Comparison of ENCODE assay signal across 29 mouse cellular contexts in the genomic region with DNA sequence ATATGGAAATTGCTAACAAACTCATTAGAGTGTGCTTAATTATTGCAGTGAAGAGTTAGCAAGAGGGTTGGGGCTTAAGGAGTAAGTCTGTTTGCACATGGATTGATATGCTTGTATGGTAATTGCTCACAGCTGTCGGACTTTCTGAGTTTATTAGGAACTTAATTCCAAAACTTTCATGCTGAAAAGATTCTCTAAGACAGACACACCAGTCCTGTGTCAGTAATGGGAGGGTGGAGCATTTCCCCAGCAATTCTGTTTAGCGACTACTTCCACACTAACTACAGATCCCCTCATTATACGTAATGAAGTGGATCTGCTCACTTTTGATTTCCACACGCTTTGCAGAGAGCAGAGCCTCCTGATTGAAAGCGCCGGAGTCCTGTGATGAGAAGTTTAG.
DNase-seq lines count a peak whose midpoint lies in the region; ATAC-seq and TF ChIP-seq lines count a peak whose summit lies in the region.
"Had no signal": no experiment of that assay in that cellular context is flagged by ENCODE, and none has a peak within 500 bp of the region (broad histone marks: within the 10 kb centered on the region; RNA-seq: fewer than 3 reads in every experiment).

No protein-coding gene starts in this region.

- H3K27ac ChIP-seq in forebrain, embryonic 11.5 days (ENCODE audit: low read depth, low read length) = no peak overlapping the region
- no peak overlapping the region for H3K27ac ChIP-seq in forebrain, embryonic 10.5 days
- peak overlapping the region; percentile 33; the same call in 1 of the 2 replicates for H3K27ac ChIP-seq in forebrain, embryonic 13.5 days
- no peak overlapping the region for H3K27ac ChIP-seq in forebrain, embryonic 16.5 days (ENCODE audit: low read length)
- H3K27ac ChIP-seq in liver, embryonic 12.5 days = no peak overlapping the region
- H3K27ac ChIP-seq: embryonic facial prominence, embryonic 13.5 days; heart, adult 2 months; heart, embryonic 10.5 days; heart, embryonic 13.5 days; hindbrain, embryonic 14.5 days; hindbrain, postnatal 0 days had no signal

- no peaks in the 10 kb centered on the region for H3K9me3 ChIP-seq in forebrain, embryonic 11.5 days (ENCODE audit: control insufficient read depth, low read length)
- H3K9me3 ChIP-seq in forebrain, embryonic 10.5 days = no peaks in the 10 kb centered on the region
- H3K9me3 ChIP-seq in forebrain, embryonic 13.5 days (replicated peaks) = no peaks in the 10 kb centered on the region
- H3K9me3 ChIP-seq in forebrain, embryonic 16.5 days (ENCODE audit: control insufficient read depth, low read length) = no peaks in the 10 kb centered on the region
- no peaks in the 10 kb centered on the region for H3K9me3 ChIP-seq in liver, embryonic 12.5 days (replicated peaks)
- H3K9me3 ChIP-seq: embryonic facial prominence, embryonic 13.5 days; heart, embryonic 10.5 days; heart, embryonic 13.5 days had no signal

- H3K36me3 ChIP-seq in forebrain, embryonic 11.5 days (ENCODE audit: control insufficient read depth, insufficient read depth, low read length) = no peaks in the 10 kb centered on the region
- no peaks in the 10 kb centered on the region for H3K36me3 ChIP-seq in forebrain, embryonic 10.5 days (replicated peaks)
- H3K36me3 ChIP-seq in forebrain, embryonic 13.5 days (ENCODE audit: poor library complexity, severe bottlenecking) = 0 out of 2 replicates have a peak, but pooled peaks cover 3% of the 10 kb centered on the region
- no peaks in the 10 kb centered on the region for H3K36me3 ChIP-seq in forebrain, embryonic 16.5 days (ENCODE audit: control insufficient read depth, insufficient read depth)
- no peaks in the 10 kb centered on the region for H3K36me3 ChIP-seq in liver, embryonic 12.5 days
- H3K36me3 ChIP-seq: embryonic facial prominence, embryonic 13.5 days; G1E; heart, embryonic 10.5 days; heart, embryonic 13.5 days had no signal

- H3K4me1 ChIP-seq in forebrain, embryonic 11.5 days (replicated peaks; ENCODE audit: control insufficient read depth, insufficient read depth, low read length) = no peaks in the 10 kb centered on the region
- H3K4me1 ChIP-seq in forebrain, embryonic 10.5 days = peaks cover 3% of the 10 kb centered on the region; the same call in 1 of the 2 replicates
- peaks cover 20% of the 10 kb centered on the region for H3K4me1 ChIP-seq in forebrain, embryonic 13.5 days
- peaks cover 6% of the 10 kb centered on the region for H3K4me1 ChIP-seq in forebrain, embryonic 16.5 days (replicated peaks; ENCODE audit: control insufficient read depth, insufficient read depth, low read length)
- no peaks in the 10 kb centered on the region for H3K4me1 ChIP-seq in liver, embryonic 12.5 days
- H3K4me1 ChIP-seq: embryonic facial prominence, embryonic 13.5 days; heart, embryonic 10.5 days; heart, embryonic 13.5 days had no signal

- no peak for TF ChIP-seq CTCF in brain, embryonic 14.5 days (IDR thresholded peaks at IDR 0.05; ENCODE audit: borderline replicate concordance, extremely low read depth, insufficient read depth, insufficient read length)

- no peak overlapping the region for H3K4me3 ChIP-seq in forebrain, embryonic 11.5 days (ENCODE audit: low read depth, low read length)
- no peak overlapping the region for H3K4me3 ChIP-seq in forebrain, embryonic 10.5 days
- no peak overlapping the region for H3K4me3 ChIP-seq in forebrain, embryonic 13.5 days
- H3K4me3 ChIP-seq in forebrain, embryonic 16.5 days (replicated peaks; ENCODE audit: low read length) = no peak overlapping the region
- no peak overlapping the region for H3K4me3 ChIP-seq in liver, embryonic 12.5 days
- H3K4me3 ChIP-seq: embryonic facial prominence, embryonic 13.5 days; heart, adult 2 months; heart, embryonic 10.5 days; heart, embryonic 13.5 days had no signal

- ATAC-seq in forebrain, embryonic 11.5 days (replicated peaks; ENCODE audit: low FRiP score) = peak; percentile 56
- ATAC-seq in forebrain, embryonic 13.5 days = no peak
- no peak for ATAC-seq in forebrain, embryonic 16.5 days
- ATAC-seq in liver, embryonic 12.5 days = no peak
- ATAC-seq: hindbrain, postnatal 0 days; inflammation-experienced regulatory T-cells, adult 6 months; intestine, embryonic 16.5 days; Patski had no signal

- WGBS in forebrain, embryonic 11.5 days = 63% methylated on average over 6 of the region's 6 CpGs
- WGBS in forebrain, embryonic 10.5 days = 80% methylated on average over 6 of the region's 6 CpGs
- 41% methylated on average over 6 of the region's 6 CpGs for WGBS in forebrain, embryonic 13.5 days
- WGBS in forebrain, embryonic 16.5 days = 19% methylated on average over 6 of the region's 6 CpGs
- WGBS in liver, embryonic 12.5 days (ENCODE audit: insufficient replicate concordance) = 74% methylated on average over 6 of the region's 6 CpGs

- no peak overlapping the region for H3K4me2 ChIP-seq in forebrain, embryonic 11.5 days (ENCODE audit: low read depth, low read length, severe bottlenecking)
- peak overlapping the region; percentile 43 for H3K4me2 ChIP-seq in forebrain, embryonic 13.5 days
- H3K4me2 ChIP-seq in forebrain, embryonic 16.5 days (ENCODE audit: low read length) = peak overlapping the region; percentile 25; the same call in 1 of the 2 replicates
- H3K4me2 ChIP-seq in liver, embryonic 12.5 days = no peak overlapping the region
- H3K4me2 ChIP-seq: embryonic facial prominence, embryonic 13.5 days; heart, embryonic 13.5 days; hindbrain, embryonic 14.5 days had no signal

- no peak for TF ChIP-seq POLR2A in brain, embryonic 14.5 days (IDR thresholded peaks at IDR 0.05; ENCODE audit: borderline replicate concordance, extremely low read depth, insufficient read depth, insufficient read length, poor library complexity, severe bottlenecking)

- H3K9ac ChIP-seq in forebrain, embryonic 11.5 days (ENCODE audit: low read length) = no peak overlapping the region
- no peak overlapping the region for H3K9ac ChIP-seq in forebrain, embryonic 13.5 days
- H3K9ac ChIP-seq in forebrain, embryonic 16.5 days (replicated peaks; ENCODE audit: low read depth, low read length) = no peak overlapping the region
- no peak overlapping the region for H3K9ac ChIP-seq in liver, embryonic 12.5 days
- H3K9ac ChIP-seq: embryonic facial prominence, embryonic 13.5 days; heart, embryonic 13.5 days; hindbrain, embryonic 14.5 days had no signal

- H3K27me3 ChIP-seq in forebrain, embryonic 11.5 days (ENCODE audit: control insufficient read depth, insufficient read depth, low read length) = no peaks in the 10 kb centered on the region
- no peaks in the 10 kb centered on the region for H3K27me3 ChIP-seq in forebrain, embryonic 10.5 days (ENCODE audit: poor library complexity, severe bottlenecking)
- H3K27me3 ChIP-seq in forebrain, embryonic 13.5 days = no peaks in the 10 kb centered on the region
- no peaks in the 10 kb centered on the region for H3K27me3 ChIP-seq in forebrain, embryonic 16.5 days (replicated peaks; ENCODE audit: control insufficient read depth, insufficient read depth, low read length)
- no peaks in the 10 kb centered on the region for H3K27me3 ChIP-seq in liver, embryonic 12.5 days (replicated peaks)
- H3K27me3 ChIP-seq: CH12.LX; embryonic facial prominence, embryonic 13.5 days; heart, embryonic 13.5 days; Patski had no signal

- no peak for DNase-seq in forebrain, embryonic 11.5 days (ENCODE audit: low spot score)
- DNase-seq in forebrain, embryonic 10.5 days (ENCODE audit: extremely low spot score, low spot score) = no peak
- DNase-seq in brain, embryonic 14.5 days (ENCODE audit: low read depth) = peak; percentile 57
- DNase-seq in layer of hippocampus, postnatal 36 days = no peak
- no peak for DNase-seq in thymus, postnatal 36 days
- DNase-seq: adrenal gland, adult 2 months; adrenal gland, postnatal 25 days; B cell, adult 2 months; cerebellum, adult 18-20 months; cerebellum, adult 9-10 months; cerebellum, postnatal 14 days; gastrocnemius, postnatal 25 days; heart, adult 2 months; heart, postnatal 14 days; heart, postnatal 4 days; kidney, adult 18-20 months had no signal

Comparison
In these comparisons a context has a peak if more than half of its experiments do, and no peak if none do; other contexts are left out.
1. H3K4me2 ChIP-seq: peak in forebrain, embryonic 13.5 days (single experiment) and forebrain, embryonic 16.5 days (single experiment); none in forebrain, embryonic 11.5 days (single experiment) and liver, embryonic 12.5 days (single experiment).